Mouse (Mus musculus) right cerebral cortex, adult 2 months (tissue): ENCODE measurements around the gene Gm20388.
A peak's percentile ranks its signal among the peaks of the same experiment; 100 is the strongest.
"Not testable (repeated sequence)": the region's sequence is repeated elsewhere in the genome, so short reads cannot be mapped to it uniquely, and the experiment has no call there.

Source experiments
- DNase-seq, 2 experiments: peaks; one replicate each; pipeline ENCODE4 v3.0.0; 2021 to 2022; ENCODE audit warnings: low spot score in 2 of 2

The Gm20388 gene

GRCm38 (mm10) chr8:123018484-123019164 is 3108.0 kb downstream of the Gm20388 start:
- DNase-seq = no peak

GRCm38 (mm10) chr8:123020084-123020483 is 3109.4 kb downstream of the Gm20388 start:
- no peak for DNase-seq

DNA sequence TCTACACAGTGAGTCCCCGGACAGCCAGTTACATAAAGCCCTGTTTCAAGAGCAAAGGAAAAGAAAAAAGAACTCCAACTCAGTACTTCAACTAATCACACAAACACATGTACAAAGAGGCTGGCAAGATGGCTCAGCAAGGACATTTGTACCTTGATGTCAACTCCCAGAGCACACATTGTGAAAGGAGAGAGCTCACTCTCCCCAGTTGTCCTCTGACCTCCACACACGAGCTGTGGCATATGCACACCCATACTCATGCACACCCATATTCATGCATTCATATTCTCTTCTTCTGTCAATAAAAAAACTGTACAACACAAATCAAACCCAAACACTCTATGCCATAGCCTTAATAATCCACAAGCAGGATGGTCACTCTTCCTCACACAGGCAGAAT is 3110.2 kb downstream of the Gm20388 start:
- no peak for DNase-seq

GRCm38 (mm10) chr8:123021259-123021658 is 3110.6 kb downstream of the Gm20388 start:
- no peak for DNase-seq

GRCm38 (mm10) chr8:123022727-123023126 is 3112.1 kb downstream of the Gm20388 start:
- DNase-seq = no peak

GRCm38 (mm10) chr8:123024226-123024625 is 3113.6 kb downstream of the Gm20388 start:
- no peak for DNase-seq

- DNase-seq = no peak
Observed at GRCm38 (mm10) chr8:123025951-123026351, 3115.3 kb downstream of the Gm20388 start.

DNA sequence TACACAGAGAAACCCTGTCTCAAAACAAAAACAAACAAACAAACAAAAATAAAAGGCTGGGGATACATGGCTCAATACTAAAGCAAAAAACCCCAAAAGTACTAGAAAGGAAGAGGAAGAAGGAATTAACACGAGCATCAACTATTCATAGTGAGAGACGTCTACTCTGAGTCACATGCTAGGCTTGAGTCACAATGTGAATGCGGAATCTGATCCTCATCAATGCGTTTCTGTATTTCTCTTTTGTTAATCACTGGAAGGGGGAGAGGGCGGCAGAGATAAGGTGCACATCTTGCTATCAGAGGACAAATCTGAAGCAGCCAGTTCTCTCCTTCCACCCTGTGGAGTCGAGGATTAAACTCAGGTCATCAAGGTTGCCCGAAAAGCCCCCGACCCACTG is 3117.1 kb downstream of the Gm20388 start:
- no peak for DNase-seq

- DNase-seq = not testable (repeated sequence)
Observed at GRCm38 (mm10) chr8:123030091-123030490, 3119.4 kb downstream of the Gm20388 start.

GRCm38 (mm10) chr8:123031321-123031978 is 3120.8 kb downstream of the Gm20388 start:
- no peak for DNase-seq

GRCm38 (mm10) chr8:123032730-123033129 is 3122.1 kb downstream of the Gm20388 start:
- DNase-seq = no peak

- no peak for DNase-seq
Observed at GRCm38 (mm10) chr8:123033431-123033830, 3122.8 kb downstream of the Gm20388 start.

- no peak for DNase-seq
Observed at GRCm38 (mm10) chr8:123034171-123034570, 3123.5 kb downstream of the Gm20388 start.

GRCm38 (mm10) chr8:123036956-123037355 is 3126.3 kb downstream of the Gm20388 start:
- no peak for DNase-seq

GRCm38 (mm10) chr8:123037487-123037886 is 3126.8 kb downstream of the Gm20388 start:
- DNase-seq = no peak

- DNase-seq = no peak
Observed at GRCm38 (mm10) chr8:123038351-123038750, 3127.7 kb downstream of the Gm20388 start.

- no peak for DNase-seq
Observed at GRCm38 (mm10) chr8:123039376-123040109, 3128.9 kb downstream of the Gm20388 start.

DNA sequence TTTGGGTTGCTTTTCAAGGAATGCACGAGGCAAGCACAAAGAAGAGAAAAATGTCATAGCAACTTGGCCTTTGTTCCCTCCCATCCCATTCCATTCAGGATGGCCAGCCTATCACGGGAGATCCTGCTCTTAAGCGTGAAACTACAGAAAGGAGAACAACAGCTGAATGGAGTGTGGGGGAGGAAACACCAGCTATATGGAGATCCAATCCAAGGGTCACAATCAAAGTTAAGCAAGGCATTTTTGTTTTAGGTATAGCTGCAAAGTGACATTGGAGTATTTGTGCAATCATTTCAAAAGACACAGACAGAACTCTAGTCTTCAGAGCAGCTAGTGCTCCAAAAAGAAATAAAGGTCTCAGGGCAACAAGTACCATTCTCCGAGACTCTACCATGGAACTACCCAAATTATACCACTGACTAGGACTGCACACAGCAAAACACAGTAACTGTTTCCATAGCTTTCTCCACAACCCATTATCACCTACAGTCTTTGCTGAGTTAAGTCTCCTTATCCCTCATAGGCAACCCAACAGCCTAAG is 3129.5 kb downstream of the Gm20388 start:
- DNase-seq = no peak

GRCm38 (mm10) chr8:123041008-123041773 is 3130.6 kb downstream of the Gm20388 start:
- DNase-seq = peak; percentile 40 to 63

DNA sequence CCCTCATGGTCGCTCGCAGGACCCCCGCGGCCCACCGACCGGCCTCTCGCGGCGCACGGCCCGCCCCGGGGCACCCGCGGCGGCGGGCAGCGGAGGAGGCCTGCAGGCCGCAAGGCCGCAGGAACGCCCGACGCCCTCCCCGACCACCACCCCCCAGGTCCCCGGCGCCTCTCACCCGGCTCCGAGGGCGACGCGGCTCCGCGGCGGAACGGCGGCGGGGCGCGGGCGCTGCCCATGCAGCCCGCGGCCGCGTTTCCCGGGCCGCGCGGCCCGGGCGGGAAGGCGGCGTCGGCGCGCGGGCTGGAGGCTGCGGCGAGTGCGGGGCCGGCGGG is 3131.1 kb downstream of the Gm20388 start:
- no peak for DNase-seq

DNA sequence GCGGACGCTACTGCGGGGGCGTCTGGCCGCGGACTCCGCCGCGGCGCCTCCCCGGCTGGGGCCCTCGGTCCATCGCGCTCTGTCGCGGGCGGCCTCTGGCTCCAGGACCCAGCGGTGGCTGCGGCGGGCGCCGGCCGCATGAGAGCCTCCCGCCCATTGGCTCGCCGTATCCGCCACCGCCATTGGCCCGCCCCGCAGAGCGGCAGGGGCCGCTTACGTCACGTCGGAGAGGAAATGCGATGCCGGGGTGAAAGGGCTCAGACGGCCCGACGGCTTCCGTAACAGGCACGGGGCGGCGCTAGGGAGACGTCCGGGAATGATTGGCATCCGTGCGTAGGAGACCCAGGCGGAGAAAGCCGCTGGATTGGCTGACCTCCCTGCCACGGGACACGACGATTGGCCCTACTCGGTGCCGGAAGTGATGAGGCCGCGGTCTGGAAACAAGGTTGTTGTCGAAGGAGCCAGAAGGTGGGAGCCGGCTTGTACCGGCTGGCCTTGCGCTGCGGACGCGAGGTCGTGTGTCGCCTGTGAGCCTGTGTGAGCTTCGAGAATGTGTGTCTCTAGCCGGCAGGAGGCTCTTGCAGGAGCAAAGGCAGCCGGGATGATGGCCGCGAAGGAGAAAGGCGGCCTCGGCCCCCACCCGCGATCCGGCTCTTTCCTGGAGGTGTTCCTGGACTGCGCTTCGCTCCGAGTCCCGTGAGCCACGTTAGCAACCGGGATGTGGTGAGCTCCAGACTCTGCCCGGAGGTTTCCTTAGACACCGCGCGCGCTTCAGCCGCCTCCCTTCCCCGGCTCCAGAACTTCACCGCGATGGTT is 3131.7 kb downstream of the Gm20388 start, which contains the start of gene Ankrd11:
Gene Ankrd11 (minus strand): TSS at position 120 of the 816 bp plus-strand sequence.
- peak; percentile 99 to 100 for DNase-seq
